Mouse (Mus musculus): ENCODE results near the gene Itga7. TPM values are rescaled to one million over a fixed set of nuclear protein-coding genes. Genes with fewer than 3 reads are reported as not detected.

The Itga7 gene
- polyA plus RNA-seq (2016; fragmentation: Nextera tagmentation; extraction: Ambion mirVana): 2.1 TPM in 2 replicates

GRCm38 (mm10) chr10:128933574-128933973 is at the start of gene Itga7:
TSS of gene Itga7 (plus strand) at chr10:128933818.
- ATAC-seq (ENCODE audit: low FRiP score, low read depth): peak; percentile 91
- peaks cover 81% of the 10 kb centered on the region for H3K27me3 ChIP-seq
- peaks cover 13% of the 10 kb centered on the region for H3K4me1 ChIP-seq
- no peaks in the 10 kb centered on the region for H3K9me3 ChIP-seq
- H3K4me2 ChIP-seq (replicated peaks): peak within 1 kb of the TSS; percentile 85
- under 1% methylated on average over 23 of the region's 26 CpGs for WGBS
- H3K9ac ChIP-seq (replicated peaks): peak within 1 kb of the TSS; percentile 20
- H3K36me3 ChIP-seq: no peaks in the 10 kb centered on the region
- peak within 1 kb of the TSS; percentile 44 for H3K4me3 ChIP-seq
- no peak within 1 kb of the TSS for H3K27ac ChIP-seq (replicated peaks)

- Histone ChIP-seq H3K9ac (replicated peaks) (peak overlapping the region; percentile 79), H3K9me3 (no peaks in the 10 kb centered on the region), H3K4me2 (replicated peaks) (peak overlapping the region; percentile 93), H3K27me3 (peaks cover 8% of the 10 kb centered on the region; the same call in 1 of the 2 replicates), H3K4me3 (peak overlapping the region; percentile 82), H3K27ac (replicated peaks) (peak overlapping the region; percentile 91), H3K36me3 (peaks cover 36% of the 10 kb centered on the region), H3K4me1 (peaks cover 41% of the 10 kb centered on the region)
- peak; percentile 61 for ATAC-seq (ENCODE audit: low FRiP score, low read depth)
- WGBS: 0% methylated on average over 6 of the region's 7 CpGs
Observed at GRCm38 (mm10) chr10:128888941-128889827, 44.4 kb upstream of the Itga7 start.

- H3K4me2 ChIP-seq (replicated peaks): peak overlapping the region; percentile 93
- H3K36me3 ChIP-seq: peaks cover 31% of the 10 kb centered on the region
- peaks cover 13% of the 10 kb centered on the region for H3K27me3 ChIP-seq
- ATAC-seq (ENCODE audit: low FRiP score, low read depth): no peak
- H3K27ac ChIP-seq (replicated peaks): peak overlapping the region; percentile 91
- H3K9ac ChIP-seq (replicated peaks): peak overlapping the region; percentile 79
- WGBS: 11% methylated on average over 1 of the region's 2 CpGs
- H3K4me3 ChIP-seq: peak overlapping the region; percentile 82
- no peaks in the 10 kb centered on the region for H3K9me3 ChIP-seq
- peaks cover 41% of the 10 kb centered on the region for H3K4me1 ChIP-seq
Observed at GRCm38 (mm10) chr10:128889846-128890245, 43.8 kb upstream of the Itga7 start.

GRCm38 (mm10) chr10:128890383-128891295 is 43.0 kb upstream of the Itga7 start:
- Histone ChIP-seq H3K9me3 (no peaks in the 10 kb centered on the region), H3K36me3 (peaks cover 23% of the 10 kb centered on the region), H3K4me2 (replicated peaks) (peak overlapping the region; percentile 93), H3K4me3 (peak overlapping the region; percentile 82), H3K27ac (replicated peaks) (peak overlapping the region; percentile 91), H3K4me1 (peaks cover 41% of the 10 kb centered on the region), H3K9ac (replicated peaks) (peak overlapping the region; percentile 79), H3K27me3 (peaks cover 19% of the 10 kb centered on the region)
- no peak for ATAC-seq (ENCODE audit: low FRiP score, low read depth)
- WGBS: under 1% methylated on average over 40 of the region's 40 CpGs

- Histone ChIP-seq H3K27ac (replicated peaks) (peak within 1 kb of the TSS; percentile 91), H3K9ac (replicated peaks) (peak within 1 kb of the TSS; percentile 79), H3K4me1 (peaks cover 46% of the 10 kb centered on the region), H3K4me2 (replicated peaks) (peak within 1 kb of the TSS; percentile 93), H3K27me3 (peaks cover 27% of the 10 kb centered on the region), H3K4me3 (peak within 1 kb of the TSS; percentile 82), H3K36me3 (peaks cover 15% of the 10 kb centered on the region; the same call in 1 of the 2 replicates), H3K9me3 (no peaks in the 10 kb centered on the region)
- WGBS: under 1% methylated on average over 71 of the region's 89 CpGs
- peak; percentile 88 for ATAC-seq (ENCODE audit: low FRiP score, low read depth)
Observed at GRCm38 (mm10) chr10:128891296-128892094, 42.1 kb upstream of the Itga7 start, which contains the start of gene Gdf11. TSS of gene Gdf11 (minus strand) at chr10:128891718.

- ATAC-seq (ENCODE audit: low FRiP score, low read depth): peak; percentile 5; the same call in 1 of the 2 replicates
- 0 out of 2 replicates have a peak, but pooled peaks cover 9% of the 10 kb centered on the region for H3K36me3 ChIP-seq
- 2% methylated on average over 9 of the region's 9 CpGs for WGBS
Observed at GRCm38 (mm10) chr10:128892246-128892645, 41.4 kb upstream of the Itga7 start.

GRCm38 (mm10) chr10:128895437-128895836 is 38.2 kb upstream of the Itga7 start:
- H3K27me3 ChIP-seq: peaks cover 42% of the 10 kb centered on the region
- no peak overlapping the region for H3K4me3 ChIP-seq
- H3K4me2 ChIP-seq (replicated peaks): no peak overlapping the region
- peaks cover 17% of the 10 kb centered on the region for H3K4me1 ChIP-seq
- H3K9ac ChIP-seq (replicated peaks): no peak overlapping the region
- WGBS: under 1% methylated on average over 9 of the region's 9 CpGs
- H3K36me3 ChIP-seq: no peaks in the 10 kb centered on the region
- H3K9me3 ChIP-seq: no peaks in the 10 kb centered on the region
- H3K27ac ChIP-seq (replicated peaks): no peak overlapping the region
- ATAC-seq (ENCODE audit: low FRiP score, low read depth): no peak

More at GRCm38 (mm10) chr10:128892246-128892645, 41.4 kb upstream of the Itga7 start:
- Histone ChIP-seq H3K4me3 (peak overlapping the region; percentile 82), H3K27ac (replicated peaks) (peak overlapping the region; percentile 91), H3K4me1 (peaks cover 43% of the 10 kb centered on the region), H3K9me3 (no peaks in the 10 kb centered on the region), H3K4me2 (replicated peaks) (peak overlapping the region; percentile 93), H3K9ac (replicated peaks) (peak overlapping the region; percentile 79), H3K27me3 (peaks cover 35% of the 10 kb centered on the region)

- no peaks in the 10 kb centered on the region for H3K36me3 ChIP-seq
- H3K4me2 ChIP-seq (replicated peaks): no peak overlapping the region
- WGBS: 3% methylated on average over 17 of the region's 17 CpGs
- ATAC-seq (ENCODE audit: low FRiP score, low read depth): no peak
- H3K9ac ChIP-seq (replicated peaks): no peak overlapping the region
- H3K4me1 ChIP-seq: peaks cover 13% of the 10 kb centered on the region
- H3K27ac ChIP-seq (replicated peaks): no peak overlapping the region
- H3K9me3 ChIP-seq: no peaks in the 10 kb centered on the region
- H3K27me3 ChIP-seq: peaks cover 42% of the 10 kb centered on the region
- H3K4me3 ChIP-seq: no peak overlapping the region
Observed at GRCm38 (mm10) chr10:128895952-128896693, 37.5 kb upstream of the Itga7 start.

GRCm38 (mm10) chr10:128896807-128897206 is 36.8 kb upstream of the Itga7 start:
- Histone ChIP-seq H3K9ac (replicated peaks) (no peak overlapping the region), H3K4me3 (no peak overlapping the region), H3K27ac (replicated peaks) (no peak overlapping the region), H3K27me3 (peaks cover 42% of the 10 kb centered on the region), H3K36me3 (no peaks in the 10 kb centered on the region), H3K9me3 (no peaks in the 10 kb centered on the region), H3K4me1 (peaks cover 13% of the 10 kb centered on the region), H3K4me2 (replicated peaks) (no peak overlapping the region)
- ATAC-seq (ENCODE audit: low FRiP score, low read depth): no peak
- 70% methylated on average over 1 of the region's 1 CpGs for WGBS

GRCm38 (mm10) chr10:128897501-128897900 is 36.1 kb upstream of the Itga7 start:
- WGBS: 36% methylated on average over 1 of the region's 1 CpGs
- Histone ChIP-seq H3K4me1 (peaks cover 10% of the 10 kb centered on the region), H3K36me3 (no peaks in the 10 kb centered on the region), H3K9me3 (no peaks in the 10 kb centered on the region), H3K27me3 (peaks cover 42% of the 10 kb centered on the region), H3K9ac (replicated peaks) (no peak overlapping the region), H3K4me3 (no peak overlapping the region), H3K27ac (replicated peaks) (no peak overlapping the region), H3K4me2 (replicated peaks) (no peak overlapping the region)
- ATAC-seq (ENCODE audit: low FRiP score, low read depth): no peak

Measured in midbrain, embryonic 12.5 days (tissue).